Mouse (Mus musculus) thymus, adult 2 months (tissue): Measurements from ENCODE around the gene Fam213b.

Experiments
- CTCF ChIP-seq: fragments of 200-500 bp; IDR thresholded peaks from 2 replicates; pipeline ENCODE4 v1.5.1; 2012; ENCODE audit warnings: mild to moderate bottlenecking, control low read depth, low read length, moderate library complexity, borderline replicate concordance; ENCODE audit not compliant: control insufficient read depth, poor library complexity, insufficient read depth; ENCODE audit errors: extremely low read depth
- POLR2A ChIP-seq: fragments of 200-500 bp; IDR thresholded peaks from 2 replicates; pipeline ENCODE4 v1.6.1; 2012; ENCODE audit warnings: mild to moderate bottlenecking, low read length, control low read depth, moderate library complexity; ENCODE audit not compliant: control insufficient read depth, poor library complexity, insufficient read depth; ENCODE audit errors: extremely low read depth

DNA sequence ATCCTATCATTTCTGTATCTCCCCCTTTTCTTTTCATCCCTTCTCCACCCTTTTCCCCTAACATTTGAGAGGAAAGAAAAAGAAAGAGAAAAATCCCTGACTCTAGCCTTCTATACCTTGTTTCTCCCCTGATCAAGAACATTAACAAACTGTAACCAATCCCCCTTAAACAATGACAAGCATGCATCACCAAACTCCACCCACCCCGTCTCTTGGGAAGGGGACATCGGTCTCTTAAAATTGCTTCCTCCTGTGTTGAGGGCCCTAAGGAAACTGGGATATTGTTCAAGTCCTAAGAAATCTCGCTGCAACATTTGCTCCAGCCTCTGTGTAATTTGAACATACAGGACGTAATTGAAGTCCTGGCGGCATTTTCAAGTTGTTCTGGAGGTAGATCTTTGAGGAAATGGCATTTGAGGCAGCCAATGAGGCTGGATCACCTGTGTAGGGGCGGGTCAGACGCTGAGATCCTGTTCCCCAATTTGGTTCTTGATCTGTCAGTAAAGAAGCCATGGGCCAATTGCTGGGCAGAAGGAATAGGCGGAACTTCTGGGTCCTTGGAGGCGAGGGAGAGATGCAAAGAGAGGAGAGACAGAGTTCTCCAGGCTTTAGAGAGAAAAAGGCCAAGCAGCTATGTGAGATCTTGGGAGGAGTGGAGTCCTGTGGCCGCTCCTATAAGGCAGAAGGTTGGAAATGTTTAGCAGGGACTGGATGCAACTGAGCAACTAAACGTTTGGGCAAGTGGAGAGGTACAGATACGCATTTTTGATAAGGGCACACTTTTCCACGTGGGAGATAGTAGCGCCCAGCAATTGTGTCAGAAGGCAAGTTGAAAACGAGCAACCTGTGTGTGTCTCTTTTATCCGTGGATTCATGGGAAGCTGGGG is 5.5 kb upstream of the Fam213b start:
- no peak for TF ChIP-seq POLR2A
- TF ChIP-seq CTCF = no peak
